Mouse (Mus musculus) cerebellum, adult 2 months (tissue): Measurements from ENCODE around the gene Thoc7.

Source experiments
- CTCF ChIP-seq: fragments of 200-500 bp; IDR thresholded peaks from 2 replicates; pipeline ENCODE4 v1.5.1; 2011; ENCODE audit warnings: low read depth, mild to moderate bottlenecking, control low read depth, low read length, moderate library complexity, borderline replicate concordance; ENCODE audit not compliant: insufficient read depth
- POLR2A ChIP-seq: fragments of 200-500 bp; IDR thresholded peaks from 2 replicates; pipeline ENCODE4 v1.6.1; 2011; ENCODE audit warnings: low read length, control low read depth, borderline replicate concordance; ENCODE audit not compliant: insufficient read depth

DNA sequence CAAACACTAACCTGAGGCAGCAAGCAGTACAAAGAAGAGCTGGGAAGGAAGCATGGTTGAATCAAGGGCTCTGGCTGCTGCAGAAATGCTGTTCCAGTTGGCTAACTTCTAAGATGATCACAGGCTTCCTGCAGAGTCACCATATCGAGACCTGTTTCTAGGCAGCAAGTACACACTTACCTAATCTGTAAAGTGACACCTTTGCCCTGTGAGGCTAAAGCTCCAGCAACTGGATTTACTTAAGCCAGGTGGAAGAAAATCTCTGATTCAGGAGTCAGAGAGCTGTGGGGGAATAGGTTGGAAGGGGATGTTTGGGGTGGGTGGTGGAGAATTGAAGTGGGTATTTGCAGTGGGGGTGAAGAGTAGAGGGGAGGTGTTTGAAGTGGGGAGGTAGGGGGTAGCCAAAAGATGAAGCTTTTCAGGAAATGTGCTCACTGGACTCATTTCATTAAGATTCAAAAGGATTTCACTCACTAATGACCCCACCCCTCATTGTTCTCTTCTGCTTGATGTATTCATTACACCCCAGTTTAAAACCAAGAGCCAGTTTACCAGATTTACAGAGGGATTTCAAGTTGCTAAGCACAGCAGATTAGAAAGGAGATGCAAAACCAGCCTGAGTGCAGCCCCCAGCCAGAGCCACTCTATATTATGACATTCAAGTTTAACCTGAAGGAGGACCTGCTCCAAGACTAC, 47.1 kb downstream of the Thoc7 start, which contains the start of gene Gm281:
- TF ChIP-seq CTCF (no peak), POLR2A (no peak)
